Mouse (Mus musculus): ENCODE measurements around the gene Nfkbil1.

DNA sequence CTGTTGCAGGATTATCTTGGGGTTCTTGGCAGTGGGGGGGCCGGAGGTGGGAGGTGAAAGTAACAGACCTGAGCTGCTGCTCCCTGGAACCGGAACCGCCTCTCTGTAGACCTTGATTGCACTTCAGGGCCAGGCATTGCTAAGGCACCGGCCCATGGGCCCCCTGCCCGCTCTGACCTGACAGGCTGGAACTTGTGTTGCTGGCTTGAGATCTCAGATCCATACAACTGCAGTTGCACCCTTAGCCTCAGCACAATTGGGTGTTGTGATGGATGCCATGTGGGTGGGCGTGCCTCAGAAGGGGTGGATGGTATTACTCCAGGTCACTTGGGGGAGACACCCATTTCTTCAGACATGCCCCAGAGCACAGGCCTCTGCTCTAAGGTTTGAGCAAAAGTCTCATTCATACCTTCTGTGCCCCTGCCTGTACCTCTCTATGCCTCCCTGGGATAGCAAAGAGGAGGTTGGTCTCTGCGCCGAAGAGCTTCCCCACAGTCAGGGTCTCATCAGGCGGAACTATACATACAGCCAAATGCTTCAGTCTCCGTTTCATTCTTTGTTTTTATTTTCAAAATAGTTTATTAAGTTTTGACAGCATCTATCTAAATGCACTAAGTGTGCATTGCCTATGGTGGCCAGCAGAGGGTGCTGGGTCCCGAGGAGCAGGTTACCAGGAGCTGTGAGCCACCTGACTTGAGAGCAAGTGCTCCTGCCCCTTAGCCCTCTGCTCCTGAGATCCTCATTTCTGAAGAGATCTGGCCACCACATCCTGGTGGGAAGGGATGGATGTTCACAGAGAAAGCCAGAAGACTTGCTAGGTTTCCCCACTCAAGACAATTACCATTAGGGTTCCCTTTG is 18.9 kb upstream of the Nfkbil1 start:
- TF ChIP-seq CTCF (IDR thresholded peaks at IDR 0.05; ENCODE audit: low read depth): peak; percentile 75
- no peak for TF ChIP-seq EP300 (IDR thresholded peaks at IDR 0.05; ENCODE audit: low read depth)
